Mouse (Mus musculus) neutrophil, adult 5-6 weeks (primary cell): Measurements from ENCODE around the gene Sowaha. TPM values are rescaled to one million over a fixed set of nuclear protein-coding genes. Genes with fewer than 3 reads are reported as not detected.

Source experiments
- ATAC-seq: fragments of 151-379, 151-347 bp; 2 replicates; pipeline ENCODE4 v1.8.0; 2017; ENCODE audit warnings: mild to moderate bottlenecking, moderate TSS enrichment; ENCODE audit not compliant: insufficient number of reproducible peaks, poor library complexity, low FRiP score, severe bottlenecking; ENCODE audit errors: extremely low read depth
- total RNA-seq: library from RNA; stranded (forward); fragments of 200-1000 nt; gene quantifications from 2 replicates; pipeline ENCODE4 v1.2.3, GENCODE M21; 2017

Sowaha gene
- total RNA-seq, 1 experiment from 2014 or later, result not detected

DNA sequence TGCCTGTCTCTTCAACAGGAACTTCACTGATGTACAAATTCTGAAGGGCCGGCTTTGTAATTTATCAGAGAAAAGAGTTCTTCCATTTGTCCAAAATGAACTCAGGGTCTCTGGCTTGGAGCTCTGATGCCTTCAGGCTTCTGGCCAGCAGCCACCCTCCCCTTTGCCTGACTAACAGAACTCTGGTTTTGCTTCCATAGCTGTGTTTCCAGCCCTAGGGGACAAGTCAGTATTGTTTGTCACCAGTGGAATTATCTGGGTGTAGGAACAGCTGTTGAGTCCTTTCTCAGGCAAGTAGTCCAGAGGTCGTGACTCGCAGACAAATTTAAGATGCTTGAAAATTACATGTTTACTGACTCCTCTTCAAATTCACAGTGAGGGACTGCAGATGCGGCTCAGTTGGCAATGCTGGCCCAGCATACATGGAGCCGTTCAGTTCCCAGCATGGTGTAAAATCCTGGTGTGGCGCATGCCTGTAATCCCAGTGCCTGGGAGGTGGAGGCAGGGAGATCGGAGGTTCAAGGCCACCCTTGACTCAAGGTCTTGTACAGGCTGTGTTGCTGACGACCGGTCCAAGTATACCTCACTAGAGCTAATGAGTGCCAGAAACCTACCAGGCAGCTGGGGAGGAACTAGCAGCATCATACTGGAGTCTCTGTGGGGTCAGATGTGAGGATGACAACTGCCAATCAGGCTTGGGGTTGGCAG lies 27.2 kb upstream of the Sowaha start:
- ATAC-seq, result no peak

DNA sequence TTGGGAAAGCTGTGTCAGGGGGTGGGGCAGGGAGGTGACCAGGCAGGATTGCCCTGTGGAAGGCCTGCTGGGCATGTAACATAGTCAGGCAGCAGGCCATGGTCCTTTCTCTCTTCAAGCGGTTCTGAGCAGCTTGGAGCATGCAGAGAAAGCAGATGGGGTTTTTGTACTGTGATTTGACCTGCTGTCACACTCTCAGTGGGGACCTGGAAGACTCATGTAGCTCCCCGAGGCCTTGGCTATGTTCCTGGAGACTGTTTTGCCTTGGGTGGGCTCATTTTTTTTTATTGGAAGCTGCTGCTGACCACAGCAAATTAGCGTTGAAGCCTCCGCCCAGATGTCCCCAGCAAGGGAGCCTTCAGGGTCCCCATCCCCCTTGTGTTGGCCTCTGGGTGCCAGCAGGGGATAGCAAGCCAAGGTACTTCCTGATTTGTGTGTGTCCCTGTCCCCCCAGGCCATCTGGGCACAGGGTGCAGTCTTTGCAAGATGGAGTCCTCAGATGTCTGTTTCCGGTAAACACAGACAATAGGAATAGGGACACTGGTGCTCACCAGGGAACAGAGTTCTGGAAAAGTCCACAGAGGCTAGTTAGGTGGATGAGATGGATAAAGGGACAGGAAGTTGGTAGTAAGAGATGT lies 25.1 kb upstream of the Sowaha start:
- no peak for ATAC-seq

DNA sequence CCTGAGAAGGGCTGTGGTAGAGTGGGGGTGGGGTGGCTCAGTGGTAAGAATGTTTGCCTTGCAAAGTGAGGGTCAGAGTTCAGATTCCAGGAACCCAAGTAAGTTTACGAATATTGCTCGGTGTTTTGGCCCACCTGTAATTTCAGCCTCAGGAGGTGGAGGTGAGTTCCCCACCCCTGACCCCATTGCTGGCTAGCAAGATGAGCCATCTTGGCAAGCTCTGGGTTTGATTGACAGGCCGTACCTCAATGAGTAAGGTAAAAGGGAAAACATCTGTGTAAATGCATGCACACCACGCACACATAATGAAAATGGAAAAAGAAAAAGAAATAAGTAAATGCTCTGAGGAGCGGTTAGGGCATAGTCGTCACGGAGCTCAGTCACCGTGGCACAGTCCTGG lies 24.3 kb upstream of the Sowaha start:
- no peak for ATAC-seq

DNA sequence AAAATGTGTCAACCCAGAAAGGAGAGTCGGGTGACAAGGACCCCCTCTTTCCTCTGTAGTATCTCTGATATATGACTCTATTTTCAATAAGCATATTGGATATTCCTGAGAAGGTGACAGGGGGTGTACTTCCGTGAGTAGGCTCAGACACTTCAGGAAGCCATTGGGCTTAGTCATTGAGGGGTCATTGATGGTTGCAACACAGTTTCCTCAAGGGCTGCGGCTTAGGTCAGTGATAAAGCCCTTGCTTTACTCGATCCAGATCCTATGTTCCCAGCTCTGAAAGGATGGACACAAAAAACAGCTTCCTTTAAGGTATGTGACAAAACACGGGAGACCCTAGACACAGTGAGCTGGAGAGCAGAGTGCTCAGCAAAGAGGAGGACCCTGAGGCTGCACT lies 23.7 kb upstream of the Sowaha start:
- no peak for ATAC-seq

DNA sequence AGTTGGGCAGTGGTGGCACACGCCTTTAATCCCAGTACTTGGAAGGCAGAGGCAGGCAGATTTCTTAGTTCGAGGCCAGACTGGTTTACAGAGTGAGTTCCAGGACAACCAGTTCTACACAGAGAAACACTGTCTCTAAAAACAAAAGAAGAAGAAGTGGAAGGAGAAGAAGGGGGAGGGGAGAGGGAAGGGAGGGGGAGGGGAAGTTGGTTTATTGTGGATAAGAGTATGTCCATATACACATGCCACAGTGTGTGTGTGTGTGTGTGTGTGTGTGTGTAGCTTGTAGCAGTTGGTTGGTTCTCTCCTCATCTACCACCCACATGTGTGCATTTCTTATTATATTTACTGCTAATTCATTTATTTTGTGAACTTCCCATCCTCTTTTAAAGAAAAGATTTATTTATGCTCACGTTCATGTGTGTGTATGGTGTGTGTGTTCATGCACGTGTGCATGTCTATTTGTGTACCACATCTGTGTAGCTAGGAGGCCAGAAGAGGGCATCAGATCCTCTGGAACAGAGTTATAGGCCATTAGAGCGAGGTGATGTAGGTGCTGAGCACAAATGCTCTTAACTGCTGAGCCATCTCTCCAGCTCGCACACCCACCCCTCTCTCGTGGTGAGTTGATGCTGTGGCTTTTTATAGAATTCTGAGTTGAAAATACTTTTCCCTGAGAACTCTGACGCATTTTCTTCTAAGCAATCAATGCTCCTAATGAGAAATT lies 22.1 kb upstream of the Sowaha start:
- ATAC-seq, result no peak

DNA sequence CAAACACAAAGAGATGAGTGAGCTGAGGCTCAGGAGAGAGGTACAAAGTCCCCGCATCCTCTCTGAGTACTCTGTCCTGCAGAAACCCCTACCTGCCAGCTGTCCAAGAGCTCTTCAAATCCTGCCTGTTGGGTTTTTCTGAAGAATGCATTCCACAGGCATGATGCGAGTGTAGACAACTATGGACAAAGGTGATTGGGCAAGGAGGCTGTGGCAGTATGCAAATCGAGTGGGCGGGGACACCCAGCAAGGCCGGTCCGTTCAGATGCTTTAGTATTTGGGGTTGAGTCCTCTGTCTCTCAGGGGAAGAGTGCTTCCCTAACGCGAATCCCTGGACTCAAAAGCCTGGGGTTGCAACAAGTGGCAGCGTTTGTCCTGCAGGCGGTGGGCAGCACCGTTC lies 20.5 kb upstream of the Sowaha start:
- ATAC-seq, result no peak

DNA sequence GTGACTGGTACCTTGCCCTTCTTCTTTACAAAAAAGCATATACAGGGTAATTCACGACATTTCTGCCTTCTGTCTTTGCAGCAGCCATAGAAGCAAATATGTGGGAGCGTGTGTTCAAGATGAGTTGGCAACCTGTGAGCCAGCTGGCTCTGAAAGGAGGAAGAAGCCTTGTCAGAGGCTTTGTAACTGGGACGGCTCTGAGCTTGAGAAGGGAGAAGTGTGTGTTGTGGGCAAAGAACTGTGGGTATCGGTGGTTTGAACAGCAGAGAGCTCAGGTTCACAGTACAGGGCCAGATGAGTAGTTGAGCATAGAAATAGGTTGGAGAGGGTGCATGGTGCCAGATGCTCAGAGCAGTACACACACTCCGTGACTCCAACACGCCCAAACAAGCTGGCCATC lies 16.9 kb upstream of the Sowaha start:
- no peak for ATAC-seq

DNA sequence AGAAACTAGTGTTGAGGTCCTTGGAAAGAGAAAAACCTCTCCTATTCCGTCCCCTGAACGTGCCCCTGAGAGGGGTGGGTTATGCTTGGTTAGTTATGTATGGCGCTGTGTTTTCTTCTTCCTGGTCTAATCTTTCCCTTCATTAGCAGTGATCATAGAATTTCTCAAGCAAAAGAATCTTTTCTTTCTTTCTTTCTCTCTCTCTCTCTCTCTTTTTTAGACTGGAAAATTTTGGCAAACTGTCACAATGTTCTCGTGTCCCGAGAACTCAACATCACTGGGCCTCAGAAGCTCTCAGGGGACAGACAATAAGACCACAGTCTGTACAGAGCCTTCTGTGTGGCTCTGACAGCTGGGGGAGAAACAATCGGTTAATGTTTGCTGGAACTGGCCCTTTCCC lies 15.3 kb upstream of the Sowaha start:
- no peak for ATAC-seq

DNA sequence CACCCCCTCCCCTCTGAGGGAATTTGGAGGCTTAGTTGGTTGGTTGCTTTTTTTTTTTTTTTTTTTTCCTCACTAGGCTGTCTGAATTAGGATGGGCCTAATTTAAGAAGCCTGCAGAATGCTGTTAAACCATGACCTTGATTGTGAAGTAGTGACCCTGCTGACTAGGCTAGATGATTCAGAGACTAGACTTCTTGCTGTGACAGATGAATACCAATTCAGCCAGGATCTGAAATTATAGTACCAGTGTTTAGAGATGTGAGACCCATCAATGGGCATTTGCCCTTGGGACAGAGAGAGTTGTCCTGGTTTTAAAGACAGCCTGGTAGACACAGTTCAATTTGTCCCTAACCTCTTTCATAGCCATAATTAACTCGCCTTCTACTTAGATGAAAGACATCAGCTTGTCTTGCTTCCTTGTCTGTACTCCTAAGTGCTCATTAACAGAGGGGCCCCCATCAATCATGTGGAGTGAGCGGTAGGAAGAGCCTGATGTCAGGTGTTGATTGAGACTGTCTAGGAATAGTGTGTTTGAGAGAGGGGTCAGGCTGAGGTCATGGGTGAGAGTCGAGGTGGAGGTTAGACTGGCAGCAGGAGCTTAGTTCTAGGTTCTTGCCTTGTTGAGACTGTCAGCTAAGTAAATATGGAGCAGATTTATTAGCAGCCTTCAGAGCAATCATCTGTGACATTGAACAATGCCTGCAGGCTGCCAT lies 13.3 kb upstream of the Sowaha start:
- ATAC-seq, result no peak

DNA sequence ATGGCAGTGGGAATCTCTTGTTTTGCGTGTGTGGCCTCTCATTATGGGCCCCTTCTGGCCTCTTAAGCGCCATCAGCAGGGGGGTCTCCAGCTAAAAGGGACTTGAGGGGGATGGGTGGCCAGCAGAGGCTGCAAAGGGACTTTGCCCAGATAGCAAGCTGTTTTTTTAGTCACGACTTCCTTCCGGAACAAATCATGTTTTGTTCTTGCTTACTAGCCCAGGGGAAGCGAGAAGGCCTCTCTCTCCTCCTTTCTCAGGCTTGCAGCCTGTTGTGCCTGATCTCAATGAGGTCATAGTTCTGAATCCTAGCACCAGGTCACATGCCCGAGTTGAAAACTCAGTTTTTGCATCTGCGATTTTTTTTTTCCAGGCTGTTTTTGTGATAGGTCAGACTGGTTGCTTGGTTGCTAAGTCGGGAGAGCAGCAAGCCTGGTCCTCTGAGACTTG lies 11.9 kb upstream of the Sowaha start:
- no peak for ATAC-seq

DNA sequence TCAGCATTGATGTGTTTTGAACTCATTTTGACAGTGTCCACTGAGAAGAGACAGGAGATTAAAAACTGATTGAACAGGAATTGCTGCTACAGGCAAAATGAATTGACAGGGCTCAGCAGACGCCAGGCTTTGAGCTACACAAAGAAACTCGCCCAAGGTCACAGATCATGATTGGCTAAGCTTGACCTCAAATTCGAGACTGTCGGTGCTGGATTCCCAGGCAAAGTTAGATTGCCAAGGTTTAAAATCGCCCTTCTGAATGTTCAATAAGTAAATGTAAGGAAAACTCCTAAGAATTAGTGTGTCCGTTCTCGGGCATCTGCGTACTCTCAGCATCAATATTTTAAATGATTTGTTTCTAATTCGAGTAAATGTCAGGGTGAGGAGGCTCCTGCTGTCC lies 9.3 kb upstream of the Sowaha start:
- no peak for ATAC-seq

DNA sequence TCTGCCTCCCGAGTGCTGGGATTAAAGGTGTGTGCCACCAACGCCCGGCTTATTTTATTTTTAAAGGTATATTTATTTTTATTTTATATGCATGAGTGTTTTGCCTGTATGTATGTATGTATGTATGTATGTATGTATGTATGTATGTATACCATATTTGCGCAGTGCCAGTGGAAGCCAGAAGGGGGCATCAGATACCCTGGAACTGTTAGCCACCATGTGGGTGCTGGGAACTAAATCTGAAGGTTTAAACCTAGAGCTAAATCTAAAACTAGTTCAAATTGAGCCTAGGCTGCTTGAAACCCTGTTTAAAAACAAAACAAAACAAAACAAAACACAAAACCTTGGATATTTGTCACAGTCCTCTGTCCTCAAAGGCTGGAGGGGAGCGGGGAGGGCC lies 8.9 kb upstream of the Sowaha start:
- no peak for ATAC-seq

DNA sequence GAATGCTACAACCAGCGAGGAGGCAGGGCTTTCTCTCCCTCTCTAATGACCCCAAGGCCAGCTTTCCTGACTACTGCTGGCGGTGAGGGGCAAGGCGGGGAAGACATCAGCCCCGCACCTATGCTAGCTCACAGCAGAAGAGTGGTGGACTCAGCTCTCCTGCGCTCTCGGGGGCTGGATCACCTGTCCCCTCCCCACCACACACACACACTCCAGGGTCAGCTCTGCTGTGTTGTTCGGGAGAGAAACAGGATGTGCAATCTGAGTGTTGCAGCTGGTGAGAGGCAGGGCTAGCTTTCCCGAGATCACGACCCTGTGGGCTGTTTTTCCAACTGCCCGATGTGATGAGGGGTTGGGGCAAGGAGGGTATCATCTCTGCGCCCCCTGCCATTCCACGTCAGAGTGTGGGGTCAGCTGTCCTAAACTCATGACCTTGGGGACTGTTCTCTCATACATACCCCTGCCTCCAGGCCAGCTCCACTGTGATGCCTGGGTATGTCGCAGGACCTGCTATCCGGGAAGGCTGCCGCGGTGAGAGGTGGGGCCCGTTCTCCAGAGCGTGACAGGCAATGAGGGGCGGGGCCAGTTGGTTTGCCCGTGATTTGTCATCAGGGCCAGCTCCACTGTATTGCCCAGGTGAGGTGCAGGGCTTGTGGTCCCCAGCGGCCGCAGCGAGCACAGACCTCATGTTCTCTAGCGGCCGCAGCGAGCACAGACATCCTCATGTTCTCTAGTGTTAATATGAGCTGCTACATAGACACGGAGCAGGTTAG lies 6.9 kb upstream of the Sowaha start:
- ATAC-seq, result no peak

DNA sequence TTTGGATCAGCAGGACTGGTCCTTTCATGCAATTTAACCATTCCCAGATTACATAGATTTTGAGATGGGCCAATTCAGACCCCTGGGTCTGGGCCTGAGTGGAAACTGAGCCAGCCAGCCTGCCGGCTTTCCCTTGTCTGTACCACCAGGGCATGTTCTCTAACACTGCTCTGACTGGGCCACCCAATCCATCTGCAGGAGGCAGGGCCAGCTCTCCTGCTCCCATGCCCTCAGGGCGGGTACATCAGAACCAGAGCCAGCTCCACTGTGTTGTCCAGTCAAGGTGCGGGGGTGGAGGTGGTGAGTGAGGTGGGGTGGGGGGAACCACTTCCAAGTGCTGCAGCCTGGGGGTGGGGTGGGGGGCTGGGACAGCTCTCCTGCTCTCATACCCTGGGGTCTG lies 6.3 kb upstream of the Sowaha start:
- no peak for ATAC-seq

DNA sequence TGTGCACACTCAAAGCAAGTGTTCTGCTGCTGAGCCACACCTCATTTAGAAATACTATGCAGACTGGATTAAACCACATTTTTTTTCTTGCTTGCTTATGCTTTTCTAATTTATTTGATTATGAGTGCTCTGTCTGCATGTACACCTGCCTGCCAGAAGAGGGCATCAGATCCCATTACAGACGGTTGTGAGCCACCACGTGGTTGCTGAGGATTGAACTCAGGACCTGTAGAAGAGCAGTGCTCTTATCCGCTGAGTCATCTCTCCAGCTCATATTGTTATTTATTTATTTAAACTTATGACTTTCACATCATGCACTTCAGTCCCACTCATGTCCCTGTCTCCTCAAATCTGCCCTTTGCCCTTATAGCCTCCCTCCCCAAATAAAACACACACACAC lies 5.6 kb upstream of the Sowaha start:
- ATAC-seq, result no peak

DNA sequence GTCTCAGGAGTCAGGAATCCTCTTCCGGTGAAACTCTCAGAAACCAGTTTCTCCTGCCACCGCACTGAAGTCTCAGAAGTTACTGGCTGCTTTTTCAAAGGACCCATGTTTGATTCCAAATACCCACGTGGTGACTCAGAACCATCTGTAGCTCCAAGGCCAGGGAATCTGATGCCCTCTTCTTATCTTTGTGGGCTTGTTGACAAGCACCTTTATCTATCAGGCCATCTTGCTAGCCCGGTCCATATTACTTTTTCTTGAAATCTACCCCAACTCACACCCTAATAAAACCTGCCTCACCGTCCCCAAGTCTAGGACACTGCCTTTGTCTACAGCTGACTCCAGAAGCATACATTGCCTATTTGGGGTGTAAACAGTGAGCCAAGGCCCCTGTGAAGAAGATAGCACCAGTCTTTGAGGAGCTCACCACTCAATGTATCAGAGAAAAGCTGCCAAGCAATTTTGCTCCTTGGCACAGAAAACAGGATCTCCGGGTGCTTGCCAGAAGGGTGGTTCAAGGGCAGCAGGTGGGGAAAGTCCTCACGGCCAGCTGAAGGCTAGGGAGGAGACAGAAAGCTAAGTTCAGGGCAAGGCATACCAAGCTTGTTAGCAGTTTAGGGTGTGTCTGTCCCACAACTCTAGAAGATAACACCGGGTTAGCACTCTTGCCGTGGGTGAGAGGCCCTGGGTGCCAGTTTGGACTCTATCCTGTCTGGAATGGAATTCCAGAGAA lies 3.3 kb upstream of the Sowaha start:
- ATAC-seq, result no peak

DNA sequence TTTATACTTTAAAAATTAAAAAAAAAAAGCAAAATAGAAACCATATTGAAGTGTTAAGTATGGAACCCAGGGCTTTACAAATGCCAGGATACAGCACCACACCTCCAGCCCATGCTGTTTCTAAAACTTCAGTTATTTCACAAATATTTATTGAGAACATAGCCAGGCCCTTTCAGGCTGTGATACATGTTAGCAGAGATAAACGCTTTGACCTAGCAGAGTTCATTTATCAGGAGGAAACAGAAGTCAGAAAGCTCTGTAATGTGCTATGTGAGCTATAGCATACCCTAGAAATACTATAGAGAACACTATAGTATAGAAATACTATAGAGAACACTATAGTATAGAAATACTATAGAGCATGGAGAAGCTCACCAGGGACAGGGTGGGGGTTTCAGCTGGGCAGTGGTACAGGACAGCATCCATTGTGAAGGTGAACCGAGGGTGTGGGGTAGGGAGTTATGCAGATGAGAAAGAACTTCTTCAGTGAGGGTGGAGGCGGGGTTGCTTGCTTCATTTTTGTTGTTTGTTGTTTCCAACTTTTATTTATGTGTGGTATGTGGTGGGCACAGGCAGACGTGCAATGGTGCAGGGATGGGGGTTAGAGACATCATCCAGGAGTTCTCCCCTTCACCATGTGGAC lies 1.1 kb upstream of the Sowaha start:
- no peak for ATAC-seq
